Mouse (Mus musculus): ENCODE results near the gene Prlh. TPM values are rescaled to one million over a fixed set of nuclear protein-coding genes. Genes with fewer than 3 reads are reported as not detected.

Gene Prlh
- not detected for total RNA-seq (2023)

GRCm38 (mm10) chr1:90952808-90953207 is at the start of gene Prlh:
Gene Prlh, plus strand, starts transcription at chr1:90953108.

DNA sequence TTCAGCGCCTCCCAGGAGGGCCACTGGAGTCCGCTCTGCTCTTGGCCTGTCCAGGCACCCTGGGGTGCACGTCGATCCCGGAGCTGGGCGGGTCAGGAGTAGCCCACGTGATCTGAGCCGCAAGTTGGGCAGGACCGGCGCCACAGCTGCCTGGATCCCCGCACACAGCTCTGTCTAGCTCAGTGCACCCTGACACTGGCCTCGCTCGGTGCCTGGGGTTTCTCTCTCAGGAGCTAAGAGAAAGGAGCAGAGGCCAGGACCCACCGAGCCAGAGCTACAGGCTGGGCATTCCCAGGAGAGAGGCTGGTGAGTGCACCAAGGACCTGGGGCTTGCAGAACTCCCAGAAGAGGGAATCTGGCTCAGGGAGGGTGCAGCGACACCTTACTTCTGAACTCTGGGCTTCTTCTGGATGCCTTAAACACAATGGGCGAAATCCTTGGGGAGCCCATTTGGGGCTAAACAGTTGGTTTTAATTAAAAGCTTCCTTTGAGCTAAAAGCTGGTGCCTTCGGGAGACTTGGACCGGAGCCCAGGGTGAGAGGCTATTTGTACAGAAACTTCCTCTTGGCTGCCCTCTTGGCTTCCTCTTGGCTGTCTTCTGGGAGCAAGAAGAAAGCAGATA is 37.8 kb upstream of the Prlh start, which contains the start of gene Mlph:
Gene Mlph, plus strand, starts transcription at position 138 of the 622 bp plus-strand sequence.

DNA sequence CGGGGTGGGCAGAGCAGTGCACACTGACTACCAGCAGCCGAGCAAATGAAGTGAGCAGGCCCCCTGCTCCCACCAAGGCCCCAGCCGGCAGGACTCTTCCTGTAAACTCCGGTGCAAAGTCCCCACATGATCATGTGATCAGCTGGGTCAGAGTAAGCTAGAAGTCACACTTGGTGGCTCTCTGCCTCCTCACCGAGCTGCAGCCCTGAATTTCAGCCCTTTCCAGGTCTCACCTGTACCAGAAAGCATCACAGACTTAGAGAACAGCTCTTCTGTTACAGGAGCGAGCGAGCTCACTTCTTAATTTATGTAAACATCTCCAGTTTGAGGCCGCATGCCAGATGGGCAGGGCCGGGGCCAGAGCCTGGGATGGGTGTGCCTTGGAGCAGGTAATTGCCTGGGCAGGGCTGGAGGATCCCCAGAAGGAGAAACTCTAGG is 16.5 kb downstream of the Prlh start, which contains the start of gene Rab17:
Gene Rab17, minus strand, starts transcription at position 315 of the 438 bp plus-strand sequence.

GRCm38 (mm10) chr1:90998268-90998890 is 45.5 kb downstream of the Prlh start, which contains the start of gene Lrrfip1:
Gene Lrrfip1, plus strand, starts transcription at chr1:90998737.

Other genes with a start within 250 kb of the Prlh start
- under 1 TPM; 0.07 to 0.53 TPM for gene Col6a3, start 109.1 kb upstream of the Prlh start, total RNA-seq (2023)
- not detected for gene Mlph, start 38.0 kb upstream of the Prlh start, total RNA-seq (2023)
- gene Rab17, start 16.6 kb downstream of the Prlh start, total RNA-seq (2023), result under 1 TPM in 1 of 2 experiments, not detected in 1; 0.29 TPM
- gene Lrrfip1, start 45.6 kb downstream of the Prlh start, total RNA-seq (2023), result 100 to 1,000 TPM; 215 to 220 TPM
- 1 to 10 TPM; 1.1 to 1.9 TPM for gene Rbm44, start 192.0 kb downstream of the Prlh start, total RNA-seq (2023)
- gene Ramp1, start 226.7 kb downstream of the Prlh start, total RNA-seq (2023), result 10 to 100 TPM; 31.8 to 32.4 TPM

Data from neutrophil, adult 59 days (primary cell).